Mouse (Mus musculus) fibroblast of lung, adult 2 months (primary cell): Measurements from ENCODE around the gene Tuba4a.

Experiments
- DNase-seq: peaks from one replicate; pipeline ENCODE4 v3.0.0-alpha.2; 2011; ENCODE audit warnings: low read depth

Gene Tuba4a

GRCm38 (mm10) chr1:75212542-75212941, 7.1 kb downstream of the Tuba4a start:
- no peak for DNase-seq

GRCm38 (mm10) chr1:75211141-75211708, 8.4 kb downstream of the Tuba4a start:
- DNase-seq, result no peak

- peak; percentile 87 for DNase-seq
These were observed 9.3 kb downstream of the Tuba4a start, which contains the start of the genes Glb1l and Stk16 for GRCm38 (mm10) chr1:75210136-75211087. Gene Glb1l (minus strand): TSS chr1:75210813. Gene Stk16 (plus strand): TSS chr1:75210838.

GRCm38 (mm10) chr1:75208967-75209678, 10.5 kb downstream of the Tuba4a start:
- no peak for DNase-seq

GRCm38 (mm10) chr1:75201236-75201635, 18.4 kb downstream of the Tuba4a start:
- DNase-seq, result no peak

GRCm38 (mm10) chr1:75192452-75192851, 27.2 kb downstream of the Tuba4a start:
- peak; percentile 24 for DNase-seq

- peak; percentile 98 for DNase-seq
These were observed 27.9 kb downstream of the Tuba4a start, which contains the start of the genes Ankzf1 and Atg9a for GRCm38 (mm10) chr1:75191622-75192402. Gene Ankzf1 (plus strand): TSS chr1:75192151. Gene Atg9a (minus strand): TSS chr1:75192196.

GRCm38 (mm10) chr1:75191258-75191621, 28.4 kb downstream of the Tuba4a start:
- no peak for DNase-seq

- DNase-seq, result no peak
These were observed 29.1 kb downstream of the Tuba4a start for GRCm38 (mm10) chr1:75190577-75190976.

GRCm38 (mm10) chr1:75187914-75188483, 31.7 kb downstream of the Tuba4a start:
- no peak for DNase-seq

GRCm38 (mm10) chr1:75187126-75187525, 32.5 kb downstream of the Tuba4a start:
- no peak for DNase-seq

- DNase-seq, result no peak
These were observed 34.2 kb downstream of the Tuba4a start for GRCm38 (mm10) chr1:75185495-75185894.

- no peak for DNase-seq
These were observed 37.5 kb downstream of the Tuba4a start for GRCm38 (mm10) chr1:75182160-75182559.

GRCm38 (mm10) chr1:75181377-75181870, 38.2 kb downstream of the Tuba4a start:
- no peak for DNase-seq

GRCm38 (mm10) chr1:75180741-75181140, 38.9 kb downstream of the Tuba4a start:
- no peak for DNase-seq

GRCm38 (mm10) chr1:75180105-75180590, 39.5 kb downstream of the Tuba4a start, which contains the start of gene Abcb6:
Gene Abcb6 (minus strand): TSS chr1:75180392.
- peak; percentile 60 for DNase-seq

GRCm38 (mm10) chr1:75179334-75180104, 40.1 kb downstream of the Tuba4a start:
- DNase-seq, result peak; percentile 68

GRCm38 (mm10) chr1:75168472-75169464, 50.9 kb downstream of the Tuba4a start, which contains the start of gene Zfand2b:
Gene Zfand2b (plus strand): TSS chr1:75168646.
- DNase-seq, result peak; percentile 80

GRCm38 (mm10) chr1:75168093-75168471, 51.6 kb downstream of the Tuba4a start:
- DNase-seq, result no peak
